Mouse (Mus musculus) thymus, adult 2 months (tissue): Measurements from ENCODE around the gene Traf4.

Source experiments
- CTCF ChIP-seq: fragments of 200-500 bp; IDR thresholded peaks from 2 replicates; pipeline ENCODE4 v1.5.1; 2012; ENCODE audit warnings: mild to moderate bottlenecking, control low read depth, low read length, moderate library complexity, borderline replicate concordance; ENCODE audit not compliant: control insufficient read depth, poor library complexity, insufficient read depth; ENCODE audit errors: extremely low read depth
- POLR2A ChIP-seq: fragments of 200-500 bp; IDR thresholded peaks from 2 replicates; pipeline ENCODE4 v1.6.1; 2012; ENCODE audit warnings: mild to moderate bottlenecking, low read length, control low read depth, moderate library complexity; ENCODE audit not compliant: control insufficient read depth, poor library complexity, insufficient read depth; ENCODE audit errors: extremely low read depth

DNA sequence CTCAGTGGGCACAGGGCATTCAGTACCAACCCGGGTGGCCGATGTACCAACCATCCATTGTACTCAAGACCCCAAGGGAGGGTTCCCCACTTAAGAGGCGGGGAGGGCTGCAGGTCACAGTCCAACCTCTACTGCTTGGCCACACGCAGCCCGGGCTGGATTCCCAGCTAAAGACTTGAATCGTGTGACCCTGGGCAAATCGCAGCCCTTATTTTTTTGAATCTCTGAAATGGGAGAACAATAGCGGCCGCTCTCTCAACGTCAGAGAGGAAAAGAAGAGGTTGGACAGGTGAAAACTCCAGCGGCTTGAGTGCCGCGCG, 825 bp downstream of the Traf4 start:
- TF ChIP-seq CTCF (no peak), POLR2A (no peak)
